Mouse (Mus musculus) embryo, embryonic 11.5 days (tissue): ENCODE measurements around the gene Agl.
A peak's percentile ranks its signal among the peaks of the same experiment; 100 is the strongest.
"Not testable (repeated sequence)": the region's sequence is repeated elsewhere in the genome, so short reads cannot be mapped to it uniquely, and the experiment has no call there.

Experiments
- DNase-seq: peaks from one replicate; pipeline ENCODE4 v3.0.0-alpha.2; 2012; ENCODE audit warnings: low read depth, low spot score

Gene Agl

GRCm38 (mm10) chr3:116816674-116817215 is 8.8 kb upstream of the Agl start:
- DNase-seq: no peak

GRCm38 (mm10) chr3:116815916-116816315 is 8.0 kb upstream of the Agl start:
- DNase-seq: no peak

- no peak for DNase-seq
Observed at GRCm38 (mm10) chr3:116815305-116815797, 7.4 kb upstream of the Agl start.

GRCm38 (mm10) chr3:116812946-116813345 is 5.0 kb upstream of the Agl start:
- DNase-seq: no peak

- DNase-seq: not testable (repeated sequence)
Observed at GRCm38 (mm10) chr3:116810351-116810750, 2.4 kb upstream of the Agl start.

- DNase-seq: no peak
Observed at GRCm38 (mm10) chr3:116809221-116809620, 1.3 kb upstream of the Agl start.

GRCm38 (mm10) chr3:116808507-116809217 is 696 bp upstream of the Agl start:
- no peak for DNase-seq

GRCm38 (mm10) chr3:116805866-116806265 is 2.1 kb downstream of the Agl start:
- DNase-seq: no peak

GRCm38 (mm10) chr3:116804746-116805285 is 3.1 kb downstream of the Agl start:
- no peak for DNase-seq

GRCm38 (mm10) chr3:116801755-116802154 is 6.2 kb downstream of the Agl start:
- no peak for DNase-seq

GRCm38 (mm10) chr3:116798821-116799510 is 9.0 kb downstream of the Agl start:
- DNase-seq: no peak

- no peak for DNase-seq
Observed at GRCm38 (mm10) chr3:116788851-116789250, 19.1 kb downstream of the Agl start.

GRCm38 (mm10) chr3:116786543-116786942 is 21.4 kb downstream of the Agl start:
- DNase-seq: no peak

- DNase-seq: no peak
Observed at GRCm38 (mm10) chr3:116785820-116786219, 22.1 kb downstream of the Agl start.

GRCm38 (mm10) chr3:116784811-116785210 is 23.2 kb downstream of the Agl start:
- no peak for DNase-seq

GRCm38 (mm10) chr3:116784290-116784689 is 23.7 kb downstream of the Agl start:
- DNase-seq: no peak

- no peak for DNase-seq
Observed at GRCm38 (mm10) chr3:116776961-116777360, 31.0 kb downstream of the Agl start.

GRCm38 (mm10) chr3:116773836-116774235 is 34.1 kb downstream of the Agl start:
- DNase-seq: no peak

- no peak for DNase-seq
Observed at GRCm38 (mm10) chr3:116771597-116771996, 36.4 kb downstream of the Agl start.

- not testable (repeated sequence) for DNase-seq
Observed at GRCm38 (mm10) chr3:116766963-116767362, 41.0 kb downstream of the Agl start.

GRCm38 (mm10) chr3:116752818-116753217 is 55.1 kb downstream of the Agl start:
- no peak for DNase-seq

- DNase-seq: peak; percentile 29
Observed at GRCm38 (mm10) chr3:116751191-116751860, 56.6 kb downstream of the Agl start.
